Mouse (Mus musculus) limb, embryonic 10.5 days (tissue): Measurements from ENCODE around the gene Yjefn3. TPM values are rescaled to one million over a fixed set of nuclear protein-coding genes. Genes with fewer than 3 reads are reported as not detected.

Experiments used
- DNase-seq: peaks from one replicate; pipeline ENCODE4 v3.0.0-alpha.2; 2017; ENCODE audit warnings: low spot score
- H3K27ac ChIP-seq: fragments of 300-500 bp; sonication (generic); 2 replicates; pipeline ENCODE4 v1.5.1; 2016; ENCODE audit warnings: mild to moderate bottlenecking
- H3K27me3 ChIP-seq: fragments of 300-500 bp; sonication (generic); 2 replicates; pipeline ENCODE4 v1.6.1; 2016; ENCODE audit warnings: low read depth, mild to moderate bottlenecking; ENCODE audit not compliant: poor library complexity, severe bottlenecking
- H3K36me3 ChIP-seq: fragments of 300-500 bp; sonication (generic); 2 replicates; pipeline ENCODE4 v1.6.1; 2016; ENCODE audit warnings: mild to moderate bottlenecking, moderate library complexity
- H3K4me1 ChIP-seq: fragments of 300-500 bp; sonication (generic); 2 replicates; pipeline ENCODE4 v1.6.1; 2016
- H3K4me3 ChIP-seq: fragments of 300-500 bp; sonication (generic); 2 replicates; pipeline ENCODE4 v1.5.1; 2016; ENCODE audit warnings: mild to moderate bottlenecking, moderate library complexity
- H3K9me3 ChIP-seq: fragments of 300-500 bp; sonication (generic); replicated peaks from 2 replicates; pipeline ENCODE4 v1.6.1; 2016; ENCODE audit warnings: mild to moderate bottlenecking
- WGBS: fragments of 180-500 bp; shearing (Covaris S2); methylation state at CpG from one replicate; pipeline ENCODE4 v1.1.7; 2016; 5-methylcytosine and 5-hydroxymethylcytosine counted together
- polyA plus RNA-seq: library from polyadenylated mRNA; unstranded; fragments of >200 nt; fragmentation: Nextera tagmentation; extraction: Ambion mirVana; gene quantifications from 2 replicates; pipeline ENCODE4 v1.2.1, GENCODE M21; 2016

Yjefn3 gene
- polyA plus RNA-seq, 1 experiment from 2014 or later = 2.0 TPM

DNA sequence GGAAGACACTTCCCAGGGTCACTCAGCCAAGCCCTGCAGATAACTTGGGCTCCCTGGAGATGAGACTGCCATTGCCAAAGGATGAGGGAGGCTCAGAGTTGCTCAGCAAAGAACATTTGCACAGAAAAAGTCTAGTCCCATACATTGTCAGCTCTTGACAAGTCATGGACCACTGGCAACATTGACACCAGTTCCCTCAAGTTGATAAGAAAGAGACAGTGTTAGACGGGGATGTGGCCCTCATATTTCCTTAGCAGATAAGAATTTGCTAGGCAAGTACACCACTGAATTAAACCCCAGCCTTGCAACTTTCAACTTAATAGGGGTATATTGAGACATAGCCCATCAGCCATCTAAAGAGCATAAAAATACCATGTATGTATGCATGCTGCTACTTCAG is 21.5 kb upstream of the Yjefn3 start:
- Histone ChIP-seq H3K27me3 (no peaks in the 10 kb centered on the region), H3K27ac (no peak overlapping the region), H3K4me1 (peaks cover 23% of the 10 kb centered on the region), H3K9me3 (no peaks in the 10 kb centered on the region), H3K36me3 (peaks cover 58% of the 10 kb centered on the region), H3K4me3 (no peak overlapping the region)
- WGBS = 76% methylated on average over 1 of the region's 1 CpGs
- no peak for DNase-seq

DNA sequence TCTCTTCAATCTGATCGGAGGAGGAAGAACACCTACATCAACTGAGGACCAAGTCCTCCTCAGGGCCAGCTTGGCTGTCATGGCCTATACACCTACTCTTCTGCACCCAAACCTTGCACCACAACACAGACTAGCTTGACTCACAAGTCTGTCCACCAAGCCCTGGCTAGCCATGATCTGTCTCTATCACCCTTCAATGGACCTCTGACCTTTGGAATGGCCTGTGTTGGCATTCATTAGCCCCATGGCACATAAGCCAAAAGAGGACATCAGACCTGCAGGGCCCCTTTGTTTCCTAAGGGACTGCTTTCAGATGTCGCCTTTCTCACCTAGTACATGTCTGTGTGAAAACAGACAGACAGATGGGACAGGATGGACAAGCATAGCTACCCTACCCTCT is 18.6 kb upstream of the Yjefn3 start:
- no peaks in the 10 kb centered on the region for H3K9me3 ChIP-seq
- H3K36me3 ChIP-seq = peaks cover 53% of the 10 kb centered on the region
- no peak for DNase-seq
- peak overlapping the region; percentile 79 for H3K27ac ChIP-seq
- no peak overlapping the region for H3K4me3 ChIP-seq
- H3K4me1 ChIP-seq = peaks cover 23% of the 10 kb centered on the region
- no peaks in the 10 kb centered on the region for H3K27me3 ChIP-seq
- WGBS = 96% methylated on average over 2 of the region's 2 CpGs

DNA sequence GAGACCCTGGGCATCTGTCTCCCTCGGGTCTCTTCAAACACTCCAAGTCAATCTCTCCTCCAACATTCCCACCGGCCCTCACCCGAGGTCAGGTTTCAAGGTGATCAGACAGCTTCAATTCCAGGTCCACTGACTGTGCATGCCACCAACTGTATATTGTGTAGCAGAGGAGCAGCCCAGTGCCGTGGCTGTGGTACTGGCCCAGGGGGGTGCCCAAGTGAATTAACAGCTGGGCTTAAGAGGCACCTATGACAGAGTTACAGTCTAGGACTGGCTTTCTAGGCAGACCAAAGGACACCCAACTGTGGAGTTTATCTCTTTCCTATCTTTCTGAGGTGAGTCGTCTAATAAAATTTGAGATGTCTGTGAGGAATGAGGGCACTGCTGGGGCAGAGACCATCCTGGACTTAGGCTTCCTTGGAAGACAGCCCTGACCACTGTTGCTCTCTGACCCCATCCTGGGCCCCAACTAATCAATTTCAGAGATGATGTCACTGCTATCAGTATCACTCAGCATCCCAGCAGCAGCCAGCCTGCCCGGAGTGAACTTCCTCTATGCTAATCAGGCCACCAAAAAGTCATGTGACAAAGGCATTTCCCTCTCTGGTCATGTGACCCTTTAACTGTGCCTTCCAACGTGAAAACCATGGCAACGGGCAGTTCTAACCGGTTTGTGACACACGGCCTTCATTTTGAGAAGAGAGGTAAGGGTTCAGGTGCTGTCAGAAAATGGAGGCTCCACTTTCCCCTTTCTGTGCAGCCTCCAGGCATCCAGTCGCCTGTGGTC is 17.6 kb upstream of the Yjefn3 start:
- Histone ChIP-seq H3K4me3 (no peak overlapping the region; the same call in 1 of the 2 replicates), H3K4me1 (peaks cover 23% of the 10 kb centered on the region), H3K9me3 (no peaks in the 10 kb centered on the region), H3K27me3 (no peaks in the 10 kb centered on the region), H3K36me3 (peaks cover 55% of the 10 kb centered on the region), H3K27ac (peak overlapping the region; percentile 79)
- 52% methylated on average over 11 of the region's 11 CpGs for WGBS
- DNase-seq = peak; percentile 74

DNA sequence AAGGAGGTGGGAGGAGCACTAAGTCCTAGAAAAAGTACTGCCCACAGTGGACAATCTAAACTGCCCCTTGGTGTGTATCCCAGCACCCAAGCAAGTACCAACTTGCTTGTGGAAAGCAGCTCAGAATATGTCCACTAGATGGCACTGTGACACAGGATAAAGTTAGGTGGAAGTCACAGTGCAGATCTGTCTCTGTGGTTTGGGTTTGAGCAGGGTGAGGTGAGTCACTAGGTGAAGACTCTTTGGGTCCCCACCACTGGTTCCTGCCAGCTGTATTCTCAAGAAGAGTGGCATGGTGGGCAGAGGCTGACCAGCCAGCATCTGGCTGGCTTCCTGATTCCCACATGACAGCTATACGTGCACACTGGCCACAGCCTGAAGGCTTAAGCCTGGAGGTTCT is 16.5 kb upstream of the Yjefn3 start:
- WGBS = 72% methylated on average over 1 of the region's 1 CpGs
- no peaks in the 10 kb centered on the region for H3K27me3 ChIP-seq
- DNase-seq = peak; percentile 75
- H3K9me3 ChIP-seq = no peaks in the 10 kb centered on the region
- H3K4me3 ChIP-seq = no peak overlapping the region
- H3K36me3 ChIP-seq = peaks cover 62% of the 10 kb centered on the region
- peaks cover 23% of the 10 kb centered on the region for H3K4me1 ChIP-seq
- no peak overlapping the region for H3K27ac ChIP-seq

DNA sequence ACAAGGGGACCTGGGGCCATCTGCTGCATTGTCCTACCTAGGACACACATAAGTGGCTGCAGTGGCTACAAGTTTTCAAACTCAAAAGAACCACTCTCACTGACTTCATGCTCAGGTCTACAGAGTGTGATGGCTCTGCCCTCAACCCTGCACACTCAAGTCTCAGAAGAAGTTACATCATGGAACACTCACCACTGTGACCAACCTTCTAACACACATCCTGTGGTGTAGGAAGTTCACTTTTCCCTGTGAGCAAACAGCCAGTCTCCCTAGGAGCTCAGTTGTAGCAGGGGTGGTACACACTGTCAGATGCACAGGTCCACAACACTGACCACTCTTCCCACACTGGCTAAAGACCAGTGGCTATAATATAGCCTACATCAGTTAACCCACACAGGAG is 16.0 kb upstream of the Yjefn3 start:
- no peaks in the 10 kb centered on the region for H3K27me3 ChIP-seq
- H3K27ac ChIP-seq = no peak overlapping the region
- peaks cover 62% of the 10 kb centered on the region for H3K36me3 ChIP-seq
- H3K4me3 ChIP-seq = no peak overlapping the region
- no peaks in the 10 kb centered on the region for H3K9me3 ChIP-seq
- peaks cover 23% of the 10 kb centered on the region for H3K4me1 ChIP-seq
- DNase-seq = no peak

DNA sequence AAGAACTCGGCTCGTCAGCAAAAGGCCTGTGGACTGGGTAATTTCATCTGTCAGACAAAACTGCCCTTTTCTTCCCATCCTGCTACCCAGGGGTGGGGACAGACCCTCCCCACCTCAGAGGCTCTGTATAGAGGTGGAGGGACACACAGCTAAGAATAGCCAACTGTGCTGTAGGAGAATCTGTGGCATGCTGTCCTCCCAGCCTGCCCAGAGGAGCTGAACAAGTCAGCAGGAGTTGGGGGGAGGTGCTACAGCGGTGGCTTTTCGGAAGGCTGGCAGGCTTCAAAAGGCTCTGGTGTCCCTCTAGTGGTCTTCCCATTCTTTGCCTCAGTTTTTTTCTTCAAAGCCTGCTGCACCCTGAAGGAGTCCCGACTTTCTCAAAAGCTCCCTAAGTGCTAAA is 13.2 kb upstream of the Yjefn3 start:
- 70% methylated on average over 5 of the region's 5 CpGs for WGBS
- no peak overlapping the region for H3K4me3 ChIP-seq
- no peak overlapping the region for H3K27ac ChIP-seq
- H3K27me3 ChIP-seq = no peaks in the 10 kb centered on the region
- no peaks in the 10 kb centered on the region for H3K9me3 ChIP-seq
- H3K4me1 ChIP-seq = peaks cover 10% of the 10 kb centered on the region
- peaks cover 75% of the 10 kb centered on the region for H3K36me3 ChIP-seq
- no peak for DNase-seq

DNA sequence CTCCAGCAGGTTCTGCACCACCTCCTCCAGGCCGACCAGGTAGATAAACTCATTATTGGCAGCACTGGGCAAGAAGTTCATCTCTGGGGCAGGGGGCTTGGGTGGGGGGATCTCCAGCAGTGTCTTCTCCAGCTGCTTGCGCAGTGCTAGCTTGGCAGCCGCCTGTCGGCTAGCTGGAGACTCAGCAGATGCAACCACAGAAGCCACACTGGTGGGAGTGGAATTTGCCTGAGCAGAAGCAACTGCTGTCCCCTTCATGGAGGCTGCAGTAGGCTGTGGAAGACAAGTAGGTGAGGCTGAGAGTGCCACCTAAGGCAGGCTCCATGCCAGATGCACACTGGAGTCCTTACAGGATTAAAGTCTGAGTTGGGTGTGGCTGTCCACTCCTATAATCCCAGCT is 12.0 kb upstream of the Yjefn3 start:
- 91% methylated on average over 4 of the region's 4 CpGs for WGBS
- H3K36me3 ChIP-seq = peaks cover 87% of the 10 kb centered on the region
- DNase-seq = no peak
- no peaks in the 10 kb centered on the region for H3K9me3 ChIP-seq
- H3K27ac ChIP-seq = no peak overlapping the region
- H3K27me3 ChIP-seq = no peaks in the 10 kb centered on the region
- H3K4me3 ChIP-seq = no peak overlapping the region
- H3K4me1 ChIP-seq = no peaks in the 10 kb centered on the region

DNA sequence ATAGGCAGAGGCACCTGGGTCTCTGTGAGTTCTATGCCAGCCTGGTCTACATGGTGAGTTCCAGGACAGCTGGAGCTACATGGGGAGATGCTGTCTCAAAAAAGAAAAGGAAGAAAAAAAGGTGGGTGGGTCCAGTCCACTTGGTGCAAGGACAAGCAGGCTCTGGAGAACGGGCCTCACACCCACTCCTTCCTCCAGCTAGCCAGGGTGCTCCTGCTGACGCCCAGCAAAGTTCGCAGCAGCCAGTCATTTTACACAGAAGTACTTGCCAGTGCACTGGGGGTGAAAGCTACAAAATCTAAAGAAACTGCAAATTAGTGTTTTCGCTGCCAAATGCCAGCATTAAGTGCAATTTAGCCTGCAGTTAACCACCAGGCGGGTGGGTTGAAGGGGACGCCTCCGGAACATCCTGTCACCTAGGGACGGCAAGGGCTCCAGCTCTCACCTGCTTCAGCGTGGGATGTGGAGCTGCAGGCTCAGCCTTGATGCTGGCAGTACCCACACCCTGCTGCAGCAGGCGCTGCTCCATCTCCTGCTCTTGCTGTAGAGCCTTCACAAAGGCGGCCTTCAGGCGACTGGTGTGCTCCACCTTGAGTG is 10.1 kb upstream of the Yjefn3 start:
- Histone ChIP-seq H3K27ac (no peak overlapping the region), H3K9me3 (no peaks in the 10 kb centered on the region), H3K36me3 (peaks cover 100% of the 10 kb centered on the region), H3K27me3 (no peaks in the 10 kb centered on the region), H3K4me1 (no peaks in the 10 kb centered on the region), H3K4me3 (no peak overlapping the region)
- DNase-seq = no peak
- 90% methylated on average over 12 of the region's 12 CpGs for WGBS

DNA sequence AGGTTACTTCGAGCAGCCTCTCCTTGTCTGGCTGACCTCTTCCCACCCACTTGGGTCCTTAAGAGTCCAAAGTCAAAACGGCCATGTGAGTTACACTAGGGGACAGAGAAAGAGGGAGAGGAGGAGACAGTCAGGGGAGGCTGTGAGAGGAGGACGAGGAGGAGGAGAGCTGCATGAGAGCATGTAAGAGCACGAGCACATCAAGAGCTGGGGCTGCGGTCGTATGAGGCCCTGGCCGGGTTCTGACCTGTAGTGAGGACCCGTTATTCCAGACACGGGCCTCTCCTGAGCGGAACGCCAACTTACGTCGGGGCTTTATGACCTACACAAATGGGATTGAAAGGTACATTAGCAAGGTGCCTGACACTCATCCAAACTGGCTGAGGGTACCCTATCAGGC is 9.4 kb upstream of the Yjefn3 start:
- Histone ChIP-seq H3K9me3 (no peaks in the 10 kb centered on the region), H3K4me3 (no peak overlapping the region), H3K27me3 (no peaks in the 10 kb centered on the region), H3K36me3 (peaks cover 100% of the 10 kb centered on the region), H3K4me1 (no peaks in the 10 kb centered on the region), H3K27ac (no peak overlapping the region)
- WGBS = 89% methylated on average over 13 of the region's 13 CpGs
- no peak for DNase-seq

DNA sequence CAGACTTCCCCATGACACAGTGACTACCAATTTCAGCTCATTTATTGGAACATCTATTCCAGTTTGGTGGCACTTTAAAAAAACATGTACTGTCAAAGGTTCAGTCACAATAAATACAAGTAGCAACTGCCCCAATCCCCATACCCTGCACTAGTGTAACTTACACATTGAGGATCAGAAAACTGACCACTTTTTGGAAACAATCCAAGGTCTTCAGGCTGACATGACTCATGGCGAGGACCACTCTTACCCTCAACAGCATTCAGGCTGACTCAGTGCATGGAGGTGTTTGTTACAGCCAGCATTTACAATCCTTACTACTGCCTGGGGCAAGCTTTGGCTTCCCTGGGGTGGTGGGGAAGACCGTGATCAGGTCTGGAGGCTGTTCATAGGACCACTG is 4.6 kb upstream of the Yjefn3 start:
- 91% methylated on average over 2 of the region's 2 CpGs for WGBS
- H3K9me3 ChIP-seq = no peaks in the 10 kb centered on the region
- H3K4me3 ChIP-seq = no peak overlapping the region
- no peak for DNase-seq
- peaks cover 23% of the 10 kb centered on the region for H3K4me1 ChIP-seq
- H3K27ac ChIP-seq = no peak overlapping the region
- H3K36me3 ChIP-seq = peaks cover 61% of the 10 kb centered on the region
- no peaks in the 10 kb centered on the region for H3K27me3 ChIP-seq

DNA sequence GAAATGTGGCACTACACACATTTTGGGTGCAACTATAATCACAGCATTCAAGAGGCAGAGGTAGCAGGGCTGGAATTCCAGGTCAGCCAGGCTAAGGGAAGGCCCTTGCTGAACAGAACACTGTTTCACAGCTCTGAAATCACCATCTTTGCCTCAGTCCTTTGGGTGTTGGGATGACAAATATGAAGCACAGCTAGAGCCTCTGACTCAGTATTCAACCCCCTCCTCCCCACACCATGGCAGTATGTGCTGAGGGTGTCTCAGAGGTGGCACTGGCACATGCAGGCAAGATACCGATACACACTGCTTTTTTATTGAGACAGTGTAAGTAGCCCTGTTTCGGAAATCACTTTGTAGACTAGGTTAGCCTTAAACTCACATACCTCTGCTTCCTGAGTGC is 3.7 kb upstream of the Yjefn3 start:
- H3K4me1 ChIP-seq = peaks cover 28% of the 10 kb centered on the region
- no peak overlapping the region for H3K27ac ChIP-seq
- WGBS = 91% methylated on average over 2 of the region's 2 CpGs
- no peaks in the 10 kb centered on the region for H3K27me3 ChIP-seq
- no peak for DNase-seq
- no peaks in the 10 kb centered on the region for H3K9me3 ChIP-seq
- peaks cover 52% of the 10 kb centered on the region for H3K36me3 ChIP-seq
- no peak overlapping the region for H3K4me3 ChIP-seq

DNA sequence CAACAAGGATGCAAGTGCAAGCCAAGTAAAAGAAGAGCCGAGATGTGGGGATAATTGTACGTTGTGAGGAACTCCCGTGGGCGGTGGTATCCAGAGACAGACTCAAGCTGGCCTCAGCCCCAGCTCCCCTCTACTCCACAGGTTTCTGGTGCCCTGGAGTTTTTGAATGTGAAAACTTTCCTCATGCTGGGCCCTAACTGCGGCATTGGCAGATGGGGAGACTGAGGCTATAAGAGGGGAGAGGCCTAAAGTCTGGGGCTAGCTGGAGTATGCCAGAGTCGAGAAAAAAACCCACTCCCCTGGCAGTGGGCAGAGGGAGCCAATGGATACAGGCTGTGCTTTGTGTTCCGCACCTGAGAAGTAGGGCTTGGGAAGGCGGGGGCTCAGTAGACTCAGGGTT is 1.6 kb upstream of the Yjefn3 start:
- Histone ChIP-seq H3K27me3 (no peaks in the 10 kb centered on the region), H3K9me3 (no peaks in the 10 kb centered on the region), H3K36me3 (peaks cover 41% of the 10 kb centered on the region), H3K27ac (no peak overlapping the region), H3K4me1 (peaks cover 39% of the 10 kb centered on the region), H3K4me3 (peak overlapping the region; percentile 79)
- 83% methylated on average over 8 of the region's 8 CpGs for WGBS
- no peak for DNase-seq

DNA sequence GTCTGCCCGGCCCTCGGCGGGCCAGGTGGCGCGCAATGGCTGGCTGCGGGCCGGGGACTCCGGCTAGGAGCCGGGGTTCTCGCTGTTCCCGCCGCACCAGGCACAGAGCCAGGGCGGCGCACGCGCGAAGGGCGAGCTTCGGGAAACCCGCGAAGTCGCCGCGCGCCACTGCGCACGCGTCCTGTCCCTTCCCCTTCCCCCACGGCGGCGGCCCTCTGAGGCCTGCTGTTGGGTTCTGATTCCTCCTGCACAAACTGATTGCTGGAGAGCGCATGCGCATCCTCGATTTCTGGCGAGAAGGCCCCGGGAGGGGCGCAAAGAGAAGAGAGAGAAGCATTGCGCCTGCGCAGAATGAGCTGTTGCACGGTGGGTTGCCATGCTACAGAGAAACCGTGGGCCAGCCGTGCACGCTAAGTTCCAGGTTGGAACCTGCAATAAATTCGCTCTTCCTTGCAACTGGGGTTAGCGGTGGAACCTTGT is 591 bp upstream of the Yjefn3 start:
- peak overlapping the region; percentile 79 for H3K4me3 ChIP-seq
- peaks cover 41% of the 10 kb centered on the region for H3K36me3 ChIP-seq
- WGBS = under 1% methylated on average over 45 of the region's 45 CpGs
- DNase-seq = peak; percentile 100
- peak overlapping the region; percentile 95 for H3K27ac ChIP-seq
- peaks cover 39% of the 10 kb centered on the region for H3K4me1 ChIP-seq
- H3K9me3 ChIP-seq = no peaks in the 10 kb centered on the region
- H3K27me3 ChIP-seq = no peaks in the 10 kb centered on the region
